Mouse (Mus musculus) lung, adult 2 months (tissue): ENCODE data around the gene Ccndbp1.
A peak's percentile ranks its signal among the peaks of the same experiment; 100 is the strongest.

ENCODE experiments used
- CTCF ChIP-seq: fragments of 200-500 bp; IDR thresholded peaks from 2 replicates; pipeline ENCODE4 v1.5.1; 2011; ENCODE audit warnings: mild to moderate bottlenecking, low read length, control low read depth; ENCODE audit not compliant: insufficient read depth
- POLR2A ChIP-seq: fragments of 200-500 bp; IDR thresholded peaks from 2 replicates; pipeline ENCODE4 v1.6.1; 2011; ENCODE audit warnings: low read depth, mild to moderate bottlenecking, control low read depth, low read length, borderline replicate concordance; ENCODE audit errors: extremely low read depth

DNA sequence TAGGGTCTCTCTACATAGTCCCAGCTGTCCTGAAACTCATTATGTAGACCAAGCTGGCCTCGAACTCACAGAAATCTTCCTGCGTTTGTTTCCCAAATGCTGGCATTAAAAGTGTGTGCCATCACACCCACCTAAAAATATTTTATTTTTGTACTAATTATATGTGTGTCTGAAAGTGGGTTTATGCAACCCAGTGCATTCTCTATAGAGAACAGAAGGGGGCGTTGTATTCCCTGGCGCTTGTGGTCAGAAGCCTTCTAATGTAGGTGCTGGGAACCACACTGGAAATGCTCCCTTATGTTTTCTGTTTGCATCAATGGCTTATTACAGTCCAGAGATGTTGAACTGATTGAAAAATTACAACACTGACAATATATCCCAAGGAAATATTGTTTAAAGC, 31.9 kb upstream of the Ccndbp1 start:
- no peak for TF ChIP-seq POLR2A
- TF ChIP-seq CTCF, result 0 out of 2 replicates have a peak, but pooled peaks have one; percentile 15
